Mouse (Mus musculus) adrenal gland, postnatal 25 days (tissue): ENCODE results near the gene Zfp526. TPM values are rescaled to one million over a fixed set of nuclear protein-coding genes. Genes with fewer than 3 reads are reported as not detected.

Experiments
- DNase-seq: peaks from one replicate; pipeline ENCODE4 v3.0.0; 2021; ENCODE audit warnings: mixed read lengths
- microRNA-seq, 2 experiments: library from miRNA; unstranded; fragments of <30 nt; microRNA quantifications; one replicate each; pipeline ENCODE4 v1.2.0; 2021
- total RNA-seq: library from RNA; stranded (reverse); gene quantifications from 2 replicates; pipeline ENCODE4 v1.2.3, GENCODE M21; 2021

The Zfp526 gene
- total RNA-seq, 1 experiment from 2014 or later: 16.0 TPM

DNA sequence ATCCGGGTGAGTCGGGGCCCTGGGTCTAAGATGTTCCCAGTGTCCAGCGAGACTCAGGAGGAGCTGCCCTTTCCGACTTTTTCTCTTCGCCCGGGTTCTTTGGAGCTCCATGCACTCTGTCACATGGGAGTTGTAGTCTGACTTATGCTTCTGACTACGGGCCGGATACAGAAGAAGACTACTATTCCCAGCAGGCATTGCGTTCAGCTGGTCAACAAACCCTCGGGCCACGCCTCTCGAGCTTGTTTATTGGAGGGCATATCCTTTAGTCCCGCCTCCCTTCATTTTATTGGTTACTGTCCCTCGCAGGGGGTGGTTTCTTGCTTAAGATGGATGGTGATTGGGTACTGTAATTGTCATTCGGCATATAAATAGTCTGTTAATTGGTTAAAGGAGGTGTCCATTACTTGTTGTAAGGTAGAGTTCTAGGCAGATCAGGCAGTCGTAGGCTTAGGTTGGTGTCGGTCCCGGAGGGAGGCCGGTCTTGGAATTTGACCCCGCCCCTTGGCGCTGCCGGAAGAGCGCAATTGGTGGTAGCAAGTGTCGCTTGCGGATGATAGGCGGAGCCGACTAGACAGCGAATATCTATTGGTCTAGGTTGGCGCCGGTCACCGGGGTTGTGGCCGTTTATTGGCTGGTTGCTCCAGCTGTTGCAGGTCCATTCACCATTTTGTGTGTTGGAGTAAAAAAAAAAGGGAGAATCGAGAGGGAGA lies 46.7 kb downstream of the Zfp526 start:
- peak; percentile 96 for DNase-seq

DNA sequence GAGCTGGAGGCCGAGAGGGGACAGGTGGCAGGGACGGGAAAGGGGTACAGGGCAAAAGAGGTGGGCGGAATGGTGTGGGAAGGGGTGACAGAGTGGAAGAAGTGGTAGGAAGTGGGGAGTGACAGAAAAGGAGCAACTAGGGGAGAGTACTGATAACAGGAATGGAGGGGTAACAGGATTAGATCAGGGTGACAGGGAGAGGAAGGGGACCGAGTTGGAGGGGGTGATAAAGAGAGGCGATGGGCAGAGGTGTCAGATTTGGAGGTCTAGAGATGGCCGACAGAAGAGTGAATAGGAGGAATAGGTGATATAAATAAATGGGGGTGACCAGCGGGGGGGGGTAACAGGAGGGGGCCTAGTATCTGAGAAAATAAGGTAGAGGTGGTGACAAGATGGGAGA lies 47.4 kb downstream of the Zfp526 start:
- DNase-seq: no peak

DNA sequence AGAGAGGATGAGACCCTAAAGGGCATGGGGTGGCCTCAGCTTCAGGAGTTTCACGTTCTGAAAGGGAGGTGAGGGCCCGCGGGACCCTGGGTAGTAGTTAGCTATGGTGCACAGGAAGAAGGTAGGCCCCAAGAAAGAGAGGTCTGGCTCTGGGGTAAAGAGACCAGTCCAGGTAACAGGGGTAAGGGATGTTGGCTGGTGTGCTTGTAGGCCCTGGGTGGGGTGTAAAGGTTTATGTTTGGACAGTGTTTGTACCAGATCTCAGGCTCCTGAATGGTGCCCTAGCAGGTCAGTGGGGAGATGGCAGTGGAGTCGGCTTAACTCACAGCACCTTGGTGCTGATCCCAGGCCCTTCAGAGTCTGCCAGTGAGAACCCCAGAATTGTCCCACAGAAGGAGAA lies 47.8 kb downstream of the Zfp526 start:
- DNase-seq: no peak

DNA sequence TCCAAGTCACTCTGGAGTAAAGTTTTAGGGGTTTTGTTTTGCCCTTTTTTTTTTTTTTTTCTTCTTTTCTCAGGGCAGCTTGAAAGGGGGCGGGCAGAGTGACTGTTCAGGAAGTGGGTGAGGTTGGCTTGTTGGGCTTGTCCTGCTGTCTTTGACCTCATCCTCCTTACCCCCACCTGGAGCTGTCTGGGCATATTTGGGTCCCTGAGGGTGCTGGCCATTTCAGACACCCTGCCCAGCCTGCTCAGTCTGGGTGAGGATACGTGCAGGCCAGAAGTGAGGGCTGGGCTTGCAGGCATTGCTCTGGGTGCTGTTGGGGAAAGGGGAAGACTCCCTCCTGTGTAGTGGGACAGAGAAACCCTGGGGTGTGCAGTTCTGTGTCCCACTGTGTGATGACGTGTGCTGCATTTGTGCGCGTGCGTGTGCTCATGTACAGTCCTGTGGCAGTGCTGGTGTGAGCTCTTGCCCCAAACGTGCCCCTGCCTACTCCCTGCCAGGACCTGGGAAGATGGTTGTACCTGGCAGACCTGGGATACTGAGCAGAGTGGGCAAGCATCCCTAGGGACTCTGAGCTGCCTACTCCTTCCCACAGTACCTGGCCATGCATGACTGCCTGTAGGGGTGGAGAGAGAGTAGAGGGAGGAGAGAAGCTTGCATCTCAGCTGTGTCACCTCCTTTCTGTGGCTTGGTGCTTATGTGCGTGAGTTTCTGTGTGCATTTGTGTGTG lies 48.5 kb downstream of the Zfp526 start:
- DNase-seq: no peak

DNA sequence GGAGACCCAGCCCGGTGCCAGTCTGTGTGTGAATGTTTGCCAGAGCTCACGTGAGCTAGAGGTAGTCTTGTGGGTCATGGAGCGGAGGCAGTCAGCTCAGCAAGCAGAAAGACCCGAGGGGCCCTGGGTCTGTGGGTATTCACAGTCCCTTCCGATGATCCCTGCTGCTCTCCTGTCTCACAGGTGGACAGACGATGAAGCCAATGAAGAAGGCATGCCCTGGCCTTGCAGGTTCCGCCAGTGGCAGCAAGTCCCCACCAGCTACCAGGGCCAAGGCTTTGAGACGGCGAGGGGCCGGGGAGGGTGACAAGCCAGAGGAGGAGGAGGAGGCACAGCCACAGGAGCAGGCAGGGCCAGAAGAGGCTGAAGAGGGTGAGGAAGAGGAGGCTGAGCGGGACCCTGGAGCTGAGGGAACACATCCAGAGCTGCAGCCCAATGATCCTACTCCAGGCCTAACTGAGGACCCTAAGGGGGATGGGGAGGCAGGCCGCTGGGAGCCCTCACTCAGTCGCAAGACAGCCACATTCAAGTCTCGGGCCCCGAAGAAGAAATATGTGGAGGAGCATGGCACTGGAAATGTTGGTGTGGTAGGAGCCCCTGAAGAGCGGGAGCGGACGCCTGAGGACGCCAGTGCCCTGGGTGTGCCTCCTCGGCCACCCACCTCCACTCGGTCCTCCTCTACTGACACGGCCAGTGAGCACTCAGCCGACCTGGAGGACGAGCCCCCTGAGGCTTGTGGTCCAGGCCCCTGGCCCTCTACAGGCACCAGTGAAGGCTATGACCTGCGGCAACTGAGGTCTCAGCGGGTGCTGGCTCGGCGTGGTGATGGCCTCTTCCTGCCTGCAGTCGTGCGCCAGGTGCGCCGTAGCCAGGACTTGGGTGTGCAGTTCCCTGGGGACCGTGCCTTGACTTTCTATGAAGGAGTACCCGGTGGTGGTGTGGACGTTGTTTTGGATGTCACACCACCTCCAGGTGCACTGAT lies 49.7 kb downstream of the Zfp526 start:
- DNase-seq: no peak

DNA sequence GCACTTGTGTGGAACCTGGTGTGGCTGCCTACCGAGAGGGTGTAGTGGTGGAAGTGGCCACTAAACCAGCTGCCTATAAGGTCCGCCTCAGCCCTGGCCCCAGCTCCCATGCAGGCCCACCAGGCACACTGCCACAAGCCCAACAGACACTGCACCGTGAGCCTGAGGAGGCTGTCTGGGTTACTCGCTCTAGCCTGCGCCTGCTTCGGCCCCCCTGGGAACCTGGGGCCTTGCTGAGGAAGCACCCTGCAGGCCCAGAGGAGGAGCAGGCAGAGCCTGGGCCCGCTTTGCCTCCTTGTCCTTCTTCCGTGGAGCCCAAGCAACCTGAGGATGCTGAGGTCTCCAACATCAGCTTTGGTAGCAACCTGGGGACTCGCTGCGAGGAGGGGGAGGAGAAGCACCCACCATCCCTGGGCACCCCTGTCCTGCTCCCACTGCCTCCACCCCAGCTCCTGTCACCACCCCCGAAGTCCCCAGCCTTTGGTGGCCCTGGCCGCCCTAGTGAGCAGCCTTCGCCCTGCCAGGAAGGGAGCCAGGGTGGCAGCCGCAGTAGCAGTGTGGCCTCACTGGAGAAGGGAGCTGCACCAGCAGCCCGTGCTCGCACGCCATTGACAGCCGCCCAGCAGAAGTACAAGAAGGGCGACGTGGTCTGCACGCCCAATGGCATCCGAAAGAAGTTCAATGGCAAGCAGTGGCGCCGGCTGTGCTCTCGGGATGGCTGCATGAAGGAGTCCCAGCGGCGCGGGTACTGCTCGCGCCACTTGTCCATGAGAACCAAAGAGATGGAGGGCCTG lies 50.6 kb downstream of the Zfp526 start:
- no peak for DNase-seq

DNA sequence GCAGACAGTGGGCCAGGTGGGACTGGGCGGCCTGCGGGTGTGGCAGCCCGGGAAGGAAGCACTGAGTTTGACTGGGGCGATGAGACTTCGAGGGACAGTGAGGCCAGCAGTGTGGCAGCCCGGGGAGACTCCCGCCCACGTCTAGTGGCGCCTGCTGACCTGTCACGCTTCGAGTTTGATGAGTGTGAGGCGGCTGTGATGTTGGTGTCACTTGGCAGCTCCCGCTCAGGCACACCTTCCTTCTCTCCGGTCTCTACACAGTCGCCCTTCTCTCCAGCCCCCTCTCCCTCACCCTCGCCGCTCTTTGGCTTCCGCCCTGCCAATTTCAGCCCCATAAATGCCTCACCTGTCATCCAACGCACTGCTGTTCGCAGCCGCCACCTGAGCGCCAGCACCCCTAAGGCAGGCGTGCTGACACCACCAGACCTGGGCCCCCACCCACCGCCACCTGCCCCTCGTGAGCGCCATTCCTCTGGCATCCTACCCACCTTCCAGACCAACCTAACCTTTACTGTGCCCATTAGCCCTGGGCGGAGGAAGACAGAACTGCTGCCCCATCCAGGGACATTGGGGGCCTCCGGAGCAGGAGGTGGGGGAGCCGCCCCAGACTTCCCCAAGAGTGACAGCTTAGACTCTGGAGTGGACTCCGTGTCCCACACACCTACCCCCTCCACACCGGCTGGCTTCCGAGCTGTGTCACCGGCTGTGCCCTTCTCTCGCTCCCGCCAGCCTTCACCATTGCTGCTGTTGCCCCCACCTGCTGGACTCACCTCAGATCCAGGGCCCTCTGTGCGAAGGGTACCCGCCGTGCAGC lies 51.4 kb downstream of the Zfp526 start:
- DNase-seq: no peak

DNA sequence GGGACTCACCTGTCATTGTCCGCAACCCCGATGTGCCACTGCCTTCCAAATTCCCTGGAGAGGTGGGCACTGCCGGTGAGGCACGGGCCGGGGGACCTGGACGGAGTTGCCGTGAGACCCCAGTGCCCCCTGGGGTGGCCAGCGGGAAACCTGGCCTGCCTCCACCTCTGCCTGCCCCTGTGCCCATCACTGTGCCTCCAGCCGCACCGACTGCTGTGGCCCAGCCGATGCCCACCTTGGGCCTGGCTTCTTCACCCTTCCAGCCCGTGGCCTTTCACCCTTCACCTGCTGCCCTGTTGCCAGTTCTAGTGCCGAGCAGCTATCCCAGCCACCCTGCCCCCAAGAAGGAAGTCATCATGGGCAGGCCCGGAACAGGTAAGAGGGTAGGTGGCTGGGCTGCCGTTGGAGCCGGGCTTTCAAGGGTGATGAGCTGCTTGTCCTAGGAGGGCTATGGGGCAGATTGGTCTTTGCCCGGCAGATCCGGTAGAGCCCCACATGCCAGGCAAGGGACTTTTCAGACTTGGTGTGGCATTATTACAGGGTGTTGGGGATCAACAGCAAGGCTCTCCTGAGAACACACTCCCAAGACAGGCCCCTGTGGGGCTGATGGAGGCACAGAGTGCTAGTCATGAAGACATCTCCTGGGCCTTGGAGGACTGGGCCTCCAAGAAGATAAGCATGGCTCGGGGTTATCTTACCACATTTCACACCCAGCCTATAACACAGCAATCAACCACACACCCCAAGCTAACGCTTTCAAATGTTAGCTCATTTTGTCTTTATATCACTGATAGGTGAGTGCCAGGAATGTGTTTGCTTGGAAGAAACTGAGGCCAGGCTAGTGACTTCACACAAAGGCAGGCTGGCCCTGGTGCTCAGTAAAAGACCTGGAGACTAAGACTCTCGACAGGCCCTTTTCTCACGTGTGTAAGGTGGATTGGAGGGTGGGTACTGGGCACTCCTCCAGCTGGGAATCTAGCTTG lies 52.3 kb downstream of the Zfp526 start:
- DNase-seq: no peak

DNA sequence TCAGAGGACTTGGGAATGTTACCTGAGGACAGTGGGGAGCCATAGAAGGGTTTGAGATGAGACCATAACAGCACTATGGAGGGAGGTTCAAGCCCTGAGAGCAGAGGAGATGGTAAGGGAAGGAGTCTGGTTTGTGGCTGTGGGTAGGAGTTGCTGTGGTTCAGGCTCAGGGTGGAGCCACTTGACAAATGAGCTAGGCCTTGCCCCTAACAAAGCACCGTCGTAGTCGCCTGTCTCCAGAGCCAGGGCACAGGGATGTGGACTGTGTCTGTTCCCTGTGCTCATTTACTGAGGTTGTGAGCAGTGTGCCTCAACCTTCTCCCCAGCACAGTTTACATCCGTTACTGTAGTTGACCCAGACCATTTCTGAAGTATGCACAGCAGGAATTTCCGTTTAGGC lies 53.3 kb downstream of the Zfp526 start:
- DNase-seq: no peak

DNA sequence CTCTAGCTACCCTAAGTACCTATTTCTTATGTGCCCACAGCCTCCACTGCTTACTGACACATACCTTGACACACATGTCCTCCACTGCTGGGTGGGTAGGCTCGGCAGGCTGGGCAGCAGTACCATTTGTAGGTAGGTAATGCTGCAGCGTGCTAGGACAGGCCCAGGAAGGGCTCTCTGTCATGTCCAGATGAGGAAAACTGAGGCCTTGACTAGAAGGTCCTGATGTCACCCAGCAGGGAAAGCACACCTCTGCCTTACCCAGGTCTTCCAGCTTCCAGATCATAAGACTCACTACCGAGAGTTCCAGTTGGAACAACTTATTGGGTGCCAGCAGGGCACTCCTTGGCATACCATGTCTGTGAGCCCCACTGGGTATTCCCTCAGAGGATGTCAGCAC lies 53.8 kb downstream of the Zfp526 start:
- DNase-seq: no peak

DNA sequence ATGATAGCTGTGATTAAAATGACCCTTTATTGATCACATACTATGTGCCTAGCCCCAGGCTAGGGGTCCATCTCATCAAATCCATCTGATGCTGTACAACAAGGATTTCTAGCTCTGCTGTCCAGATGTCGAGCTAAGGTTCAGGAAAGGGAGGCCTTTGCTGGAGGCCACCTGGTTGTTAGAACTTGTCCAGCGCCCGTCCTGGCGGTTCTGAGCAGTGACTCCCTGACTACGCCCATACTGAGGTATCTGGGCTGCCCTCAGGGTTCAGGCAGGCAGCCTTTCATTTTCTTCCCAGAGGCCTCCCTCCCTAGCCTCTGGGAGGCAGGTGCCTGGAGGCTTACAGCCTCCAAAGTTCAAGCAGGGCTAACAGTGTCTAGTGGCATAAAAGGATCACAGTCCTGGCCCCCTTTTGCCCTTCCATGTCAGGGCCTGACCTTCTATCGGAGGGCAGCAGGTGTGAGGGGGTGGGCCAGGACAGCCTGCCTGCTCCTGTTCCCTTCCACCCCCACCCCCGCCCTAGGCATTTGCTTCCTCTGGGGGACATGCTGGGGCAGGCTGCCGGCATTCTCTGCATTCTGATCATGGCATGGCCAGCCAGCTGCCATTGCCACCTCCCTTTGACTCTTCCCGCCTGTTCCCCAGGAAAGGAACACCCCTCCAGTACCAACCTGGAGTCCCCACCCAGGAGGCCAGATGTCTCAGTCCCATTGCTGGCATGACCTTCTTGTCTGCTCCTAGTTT lies 54.5 kb downstream of the Zfp526 start:
- no peak for DNase-seq

Small RNAs within 50 kb of the gene (microRNA-seq; reads per million reads assigned to microRNA genes)
- 0 to 0.34 reads per million in 2 experiments for gene Mir7048

Other genes with a start within 250 kb of the Zfp526 start
- gene Rabac1, start 248.7 kb upstream of the Zfp526 start, total RNA-seq: 244 and 300 TPM in 2 replicates
- gene Atp1a3, start 215.5 kb upstream of the Zfp526 start, total RNA-seq: 84.1 and 110 TPM in 2 replicates
- 15.4 and 22.6 TPM in 2 replicates for gene Grik5, start 149.1 kb upstream of the Zfp526 start, total RNA-seq
- 21.0 and 23.3 TPM in 2 replicates for gene Zfp574, start 148.9 kb upstream of the Zfp526 start, total RNA-seq
- gene Pou2f2, start 41.7 kb upstream of the Zfp526 start, total RNA-seq: 0.67 and 1.0 TPM in 2 replicates
- gene Dedd2, start 810 bp upstream of the Zfp526 start, total RNA-seq: 17.5 and 18.0 TPM in 2 replicates
- gene Gsk3a, start 16.4 kb downstream of the Zfp526 start, total RNA-seq: 97.4 and 108 TPM in 2 replicates
- 19.4 and 33.2 TPM in 2 replicates for gene Erf, start 29.3 kb downstream of the Zfp526 start, total RNA-seq
- gene Cic, start 46.3 kb downstream of the Zfp526 start, total RNA-seq: 134 and 146 TPM in 2 replicates
- gene Pafah1b3, start 76.6 kb downstream of the Zfp526 start, total RNA-seq: 31.9 and 35.8 TPM in 2 replicates
- gene Prr19, start 80.0 kb downstream of the Zfp526 start, total RNA-seq: not detected in 2 replicates
- 1.6 and 3.7 TPM in 2 replicates for gene Tmem145, start 84.7 kb downstream of the Zfp526 start, total RNA-seq
- 56.9 and 77.1 TPM in 2 replicates for gene Megf8, start 95.7 kb downstream of the Zfp526 start, total RNA-seq
- not detected in 2 replicates for gene Cnfn, start 148.3 kb downstream of the Zfp526 start, total RNA-seq
- gene Lipe, start 177.3 kb downstream of the Zfp526 start, total RNA-seq: 295 and 303 TPM in 2 replicates
- gene Cxcl17, start 191.5 kb downstream of the Zfp526 start, total RNA-seq: not detected in 2 replicates